Mouse (Mus musculus) adrenal gland (tissue): ENCODE measurements at regions not wholly inside any gene's neighbourhood (a gene's known extent, or its start where the extent isn't known, plus 50 kb on each side); places are given as distances from the start of the nearest gene placed in this dataset.

Experiments
- intact Hi-C: fragments of 180-260 bp; cut with DNase I; formaldehyde crosslinking; loops from one replicate; pipeline ENCODE4 v1.15.1; 2025

DNA sequence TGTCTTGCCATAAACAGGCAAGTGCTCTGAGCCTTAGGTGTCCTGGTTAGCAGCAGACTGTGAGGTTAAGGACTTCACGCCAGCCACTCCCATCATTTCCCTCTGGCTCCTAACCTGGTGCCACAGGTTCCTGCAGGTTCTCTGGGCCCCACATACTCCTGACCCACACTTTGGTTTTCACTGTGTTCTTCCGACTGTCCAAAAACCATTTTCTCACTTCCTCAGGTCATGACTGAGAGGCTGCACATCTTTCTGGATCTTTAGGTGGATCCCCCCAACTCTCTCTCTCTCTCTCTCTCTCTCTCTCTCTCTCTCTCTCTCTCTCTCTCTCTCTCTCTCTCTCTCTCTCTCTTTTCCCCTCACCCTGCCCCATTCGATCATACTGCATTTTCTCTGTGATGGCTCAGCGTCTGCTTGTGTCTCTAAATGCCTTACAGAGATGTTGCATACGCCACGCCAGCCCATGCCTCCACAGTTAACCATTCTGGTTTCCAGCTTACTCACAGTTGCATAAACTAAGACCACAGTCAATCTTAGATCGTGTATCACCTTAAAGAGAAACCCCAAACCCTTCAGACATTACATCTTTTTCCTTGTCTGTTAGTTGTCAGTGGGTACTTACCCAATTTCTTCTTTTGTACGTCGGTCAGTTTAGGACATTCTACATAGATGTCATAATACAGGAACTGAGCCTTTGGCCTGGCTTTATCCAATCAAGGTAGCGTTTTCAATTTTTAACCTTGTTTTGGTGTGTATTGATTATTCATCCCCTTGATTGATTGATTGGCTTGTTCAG is 112.0 kb upstream of the Zfp217 start:
- intact Hi-C loops, result no loop called here

DNA sequence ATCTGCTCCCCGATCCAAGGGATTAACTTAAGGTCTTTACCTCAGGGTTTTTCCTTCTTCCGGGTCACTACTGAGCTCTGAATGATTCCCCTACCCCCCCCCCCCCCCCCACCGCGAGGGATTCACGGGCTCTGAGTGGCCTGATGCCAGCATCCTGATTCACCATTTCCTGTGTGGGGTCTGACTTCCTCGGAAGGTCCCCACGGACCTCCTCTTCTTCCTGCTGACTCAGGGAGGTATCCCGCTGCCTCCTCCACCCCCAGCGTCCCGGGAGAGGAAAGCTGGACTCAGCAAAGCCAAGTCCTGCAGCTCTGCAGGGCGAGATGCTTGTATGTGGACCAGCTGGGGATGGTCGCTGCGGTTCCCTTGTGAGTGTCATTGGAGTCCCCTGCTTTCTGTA is 110.5 kb upstream of the Zfp217 start:
- intact Hi-C loops, result no loop called here

DNA sequence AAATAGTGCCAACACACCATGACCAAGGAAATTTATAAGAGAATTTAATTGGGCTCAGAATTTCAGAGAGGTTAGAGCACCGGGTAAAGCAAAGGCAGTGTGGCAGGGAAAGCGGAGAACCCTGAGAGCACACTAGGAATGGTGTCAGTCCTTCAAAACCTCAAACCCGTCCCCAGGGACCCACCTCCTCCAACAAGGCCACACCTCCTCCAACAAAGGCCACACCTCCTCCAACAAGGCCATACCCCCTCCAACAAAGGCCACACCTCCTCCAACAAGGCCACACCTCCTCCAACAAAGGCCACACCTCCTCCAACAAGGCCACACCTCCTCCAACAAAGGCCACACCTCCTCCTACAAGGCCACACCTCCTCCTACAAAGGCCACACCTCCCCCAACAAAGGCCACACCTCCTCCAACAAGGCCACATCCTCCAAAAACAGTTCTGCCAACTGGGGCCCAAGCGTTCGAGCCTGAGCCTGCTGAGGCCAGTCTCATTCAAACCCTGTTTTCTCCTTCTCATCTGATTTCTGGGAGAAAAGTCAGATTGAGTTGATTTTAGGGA is 109.8 kb upstream of the Zfp217 start:
- intact Hi-C loops, result no loop called here

DNA sequence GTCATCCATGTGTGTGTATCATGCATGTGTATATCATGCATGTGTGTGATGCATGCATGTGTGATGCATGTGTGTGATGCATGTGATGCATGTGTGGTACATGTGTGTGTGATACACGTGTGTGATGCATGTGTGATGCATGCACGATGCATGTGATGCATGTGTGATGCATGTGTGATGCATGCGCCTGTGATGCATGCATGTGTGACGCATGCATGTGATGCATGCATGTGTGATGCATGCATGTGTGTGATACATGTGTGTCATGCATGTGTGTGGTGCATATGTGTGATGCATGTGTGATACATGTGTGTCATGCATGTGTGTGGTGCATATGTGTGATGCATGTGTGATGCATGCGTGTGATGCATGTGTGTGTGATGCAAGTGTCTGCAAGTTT is 108.1 kb upstream of the Zfp217 start:
- intact Hi-C loops, result no loop called here

DNA sequence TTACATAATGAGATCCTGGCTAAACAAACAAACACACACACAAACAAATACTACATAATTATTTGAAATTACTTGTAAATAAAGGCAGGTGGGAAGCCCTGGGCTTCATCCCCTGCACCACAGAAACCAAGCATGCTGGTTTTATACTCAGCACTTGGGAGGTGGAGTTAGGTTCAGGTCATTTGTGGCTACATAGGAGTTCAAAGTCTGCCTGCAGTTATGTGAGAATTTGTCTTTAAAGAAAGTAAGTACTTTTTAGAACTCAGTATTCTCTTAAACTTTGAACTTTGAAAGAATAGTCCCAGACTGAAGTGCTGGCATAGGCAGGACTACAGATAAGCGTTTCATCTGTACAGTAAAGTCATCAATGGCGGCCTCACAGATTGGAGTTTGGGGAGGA is 107.6 kb upstream of the Zfp217 start:
- intact Hi-C loops, result no loop called here

DNA sequence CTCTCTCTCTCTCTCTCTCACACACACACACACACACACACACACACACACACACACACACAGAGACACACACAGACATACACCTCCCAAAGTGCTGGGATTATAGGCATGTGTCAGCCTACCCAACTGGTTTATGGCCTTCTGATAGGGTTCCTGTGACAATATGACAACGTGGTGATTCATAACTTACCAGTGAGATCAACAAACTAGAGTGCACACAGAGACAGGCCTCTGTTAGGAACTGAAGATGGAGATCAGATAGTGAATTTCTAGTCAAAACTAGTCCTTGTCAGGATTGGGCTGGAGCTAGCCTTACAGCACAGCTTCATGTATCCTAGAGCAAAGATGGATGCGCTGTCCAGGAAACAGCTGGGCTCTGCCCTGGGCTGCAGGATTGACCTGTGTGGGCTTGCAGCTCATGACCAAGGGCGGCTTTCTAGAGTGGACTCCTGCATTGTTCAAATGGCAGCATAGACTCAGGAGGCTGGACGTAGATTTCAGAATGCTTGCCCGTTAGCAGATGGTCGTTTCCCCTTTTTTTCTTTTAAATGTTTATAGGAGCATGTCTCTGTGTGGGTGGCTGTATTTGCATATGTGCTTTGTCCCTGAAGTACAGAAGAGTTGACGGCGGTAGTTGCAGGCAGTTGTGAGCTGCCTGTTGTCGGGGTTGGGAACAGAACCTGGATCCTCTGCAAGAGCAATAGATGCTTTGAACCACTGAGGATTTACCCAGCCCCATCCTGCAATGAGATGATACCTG is 106.0 kb upstream of the Zfp217 start:
- intact Hi-C loops, result no loop called here

DNA sequence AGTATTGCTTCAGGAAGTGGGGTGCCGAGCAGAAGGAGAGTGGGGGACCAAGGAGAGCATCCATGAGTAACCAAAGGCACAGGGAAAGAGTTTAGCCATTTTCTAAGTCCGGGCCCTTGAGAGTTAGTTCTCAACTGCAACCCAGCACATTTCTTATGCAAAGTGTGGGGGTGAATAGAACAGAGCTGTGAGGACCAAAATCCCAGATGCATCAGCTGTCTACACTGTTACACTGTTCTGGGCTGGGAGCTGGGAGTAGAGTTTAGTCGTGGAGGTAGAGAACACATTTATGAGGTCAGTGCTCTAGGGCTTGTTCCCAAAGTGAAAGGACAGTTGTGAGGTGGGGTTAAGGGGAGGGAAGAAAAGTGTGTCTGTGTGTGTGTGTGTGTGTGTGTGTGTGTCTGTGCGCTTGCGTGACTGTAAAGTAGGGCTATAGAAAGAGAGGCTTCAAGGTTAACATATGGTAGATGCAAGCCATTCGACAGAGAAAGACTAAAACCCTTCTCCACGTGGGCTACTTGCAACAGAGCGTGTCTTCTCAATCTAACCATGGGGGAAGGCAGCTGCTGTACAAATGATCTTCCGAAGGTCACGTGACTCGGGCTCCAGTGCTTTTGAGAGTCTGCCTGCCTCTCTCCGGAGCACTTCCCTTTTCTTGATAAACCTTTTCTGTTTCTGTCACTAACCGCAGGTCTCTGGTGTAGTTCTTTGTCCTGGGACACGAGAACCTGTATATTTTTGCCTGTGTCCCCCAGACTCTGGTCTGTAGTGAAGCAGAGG is 104.5 kb upstream of the Zfp217 start:
- intact Hi-C loops, result no loop called here

DNA sequence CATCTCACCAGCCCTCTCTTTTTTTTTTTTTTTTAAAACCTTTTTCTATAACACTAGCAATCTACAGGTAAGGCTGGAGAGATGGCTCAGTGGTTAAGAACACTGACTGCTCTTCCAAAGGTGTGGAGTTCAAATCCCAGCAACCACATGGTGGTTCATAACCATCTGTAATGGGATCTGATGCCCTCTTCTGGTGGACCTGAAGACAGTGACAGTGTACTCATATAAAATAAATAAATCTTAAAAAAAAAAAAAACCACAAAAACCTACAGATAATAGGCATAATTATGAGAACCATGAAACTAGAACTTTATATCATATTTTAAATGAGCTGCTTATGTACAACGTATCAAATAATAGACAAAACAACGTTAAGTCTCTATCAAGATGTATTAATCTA is 102.8 kb upstream of the Zfp217 start:
- intact Hi-C loops, result no loop called here

DNA sequence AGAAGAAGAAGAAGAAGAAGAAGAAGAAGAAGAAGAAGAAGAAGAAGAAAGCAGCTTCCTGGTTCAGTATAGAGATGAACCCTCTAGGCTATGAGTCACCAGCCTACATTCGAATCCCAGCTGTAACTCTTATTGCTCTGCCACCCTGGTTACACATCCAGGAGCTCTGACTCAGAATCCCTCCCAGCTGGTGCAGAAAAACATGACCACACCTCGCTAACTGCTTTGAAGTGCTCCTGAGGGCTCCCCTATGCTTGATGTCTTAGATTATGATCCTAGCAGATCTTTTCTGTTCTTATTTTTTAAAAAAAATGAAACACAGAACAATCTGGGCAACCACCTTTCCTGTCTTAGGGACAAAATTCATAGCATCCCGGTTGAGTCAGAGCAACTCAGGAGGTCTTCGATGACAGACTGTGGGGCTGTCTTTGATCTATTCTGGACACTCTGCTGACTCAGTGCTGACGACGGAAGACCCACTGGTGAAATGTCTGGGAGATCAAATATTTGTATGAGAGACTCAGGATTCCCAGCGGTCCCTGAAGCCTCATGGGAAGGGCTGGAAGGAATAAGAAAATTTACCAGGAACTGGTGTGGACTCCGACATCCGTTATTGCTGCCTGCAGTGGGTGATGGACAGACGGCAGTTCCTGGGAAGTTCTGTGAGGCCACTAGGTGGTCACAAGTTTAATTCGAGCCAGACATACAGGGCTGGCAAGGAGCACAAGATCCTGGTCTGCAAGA is 100.0 kb upstream of the Zfp217 start:
- intact Hi-C loops, result no loop called here

DNA sequence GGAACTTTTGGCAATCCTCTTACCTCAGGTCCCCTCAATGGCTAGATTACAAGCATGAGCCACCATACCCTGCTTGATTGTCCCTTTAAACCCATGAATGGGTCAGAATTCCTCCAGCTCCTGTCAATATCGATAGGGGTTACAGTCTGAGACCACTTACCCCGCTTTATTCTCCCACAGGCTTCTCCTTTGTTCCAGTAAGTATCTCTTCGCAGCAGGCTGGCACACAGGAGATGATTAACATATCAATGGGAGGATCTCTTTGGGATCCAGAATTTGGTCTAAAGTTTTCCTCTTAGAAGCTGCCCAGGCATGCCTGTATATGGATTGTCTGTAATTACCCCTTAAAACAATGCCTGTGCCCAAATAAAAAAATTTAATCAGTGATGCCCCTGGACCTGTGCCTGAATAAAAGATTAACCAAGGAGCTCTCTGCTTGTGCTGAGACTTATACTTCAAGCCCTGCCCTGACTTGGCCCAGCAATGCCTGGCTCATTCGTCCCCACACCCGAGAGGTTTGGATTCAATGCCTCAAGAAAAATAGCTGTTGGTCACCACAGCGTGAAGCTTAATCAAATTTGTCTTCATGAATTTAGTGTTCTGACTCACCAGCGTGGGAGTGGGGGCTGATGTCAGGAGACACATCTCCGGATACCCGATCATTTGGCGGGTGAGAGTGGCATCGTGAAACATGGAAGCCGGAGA is 97.9 kb upstream of the Zfp217 start:
- intact Hi-C loops, result no loop called here

DNA sequence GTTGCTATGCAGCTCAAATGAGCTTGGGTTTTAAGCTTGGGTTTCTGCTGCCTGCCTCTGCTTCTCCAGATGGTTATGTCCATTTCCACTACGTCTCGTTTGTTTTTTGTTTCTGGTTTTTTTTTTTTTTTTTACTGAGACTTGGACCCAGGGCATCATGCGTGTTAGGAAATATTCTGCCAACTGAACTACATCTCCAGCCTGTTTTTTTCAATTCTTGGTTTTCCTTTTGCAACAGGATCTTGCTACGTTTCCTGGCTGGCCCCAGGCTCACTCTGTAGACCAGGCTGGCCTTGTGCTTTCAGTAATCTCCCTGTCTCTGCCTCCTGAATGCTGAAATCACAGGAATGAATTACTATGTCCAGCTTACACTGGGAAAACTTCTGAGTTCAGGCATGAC is 96.2 kb upstream of the Zfp217 start:
- intact Hi-C loops, result no loop called here

DNA sequence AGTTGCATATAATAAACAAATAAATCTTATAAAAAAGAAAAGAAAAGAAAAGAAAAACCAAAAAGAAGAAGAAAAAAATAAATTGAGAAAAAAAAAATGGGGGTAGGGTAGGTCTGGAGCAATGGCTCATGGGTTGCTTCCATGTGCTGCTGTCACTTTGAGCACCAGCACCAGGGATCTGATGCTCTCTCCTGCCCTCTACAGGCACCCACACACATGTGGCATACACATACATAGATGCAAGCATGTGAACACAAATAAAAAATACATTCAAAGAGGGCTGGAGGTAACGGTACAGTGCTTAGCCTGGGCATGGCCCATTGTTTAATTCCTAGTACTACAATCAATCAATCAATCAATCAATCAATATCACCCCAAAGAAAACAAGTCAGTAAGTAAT is 90.1 kb upstream of the Zfp217 start:
- intact Hi-C loops, result no loop called here

DNA sequence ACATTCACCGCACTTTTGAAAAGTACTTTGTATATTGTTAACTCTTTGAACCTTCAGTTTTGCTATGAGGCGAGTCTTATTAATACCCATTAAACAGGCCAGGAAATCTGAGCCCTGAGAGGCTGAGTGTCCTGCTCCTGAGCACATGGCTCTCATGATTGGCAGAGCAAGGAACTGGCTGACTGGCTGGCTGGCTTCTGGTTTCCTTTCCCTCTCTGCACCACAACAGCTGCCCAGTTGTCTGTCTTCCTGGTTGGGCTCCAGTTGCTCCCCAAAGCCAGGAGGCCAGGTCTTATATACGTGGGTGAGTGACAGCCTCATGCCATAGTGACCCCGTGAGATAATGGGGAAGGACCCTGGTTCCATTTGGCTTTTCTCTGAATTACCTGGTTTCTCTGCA is 85.5 kb upstream of the Zfp217 start:
- intact Hi-C loops, result no loop called here

DNA sequence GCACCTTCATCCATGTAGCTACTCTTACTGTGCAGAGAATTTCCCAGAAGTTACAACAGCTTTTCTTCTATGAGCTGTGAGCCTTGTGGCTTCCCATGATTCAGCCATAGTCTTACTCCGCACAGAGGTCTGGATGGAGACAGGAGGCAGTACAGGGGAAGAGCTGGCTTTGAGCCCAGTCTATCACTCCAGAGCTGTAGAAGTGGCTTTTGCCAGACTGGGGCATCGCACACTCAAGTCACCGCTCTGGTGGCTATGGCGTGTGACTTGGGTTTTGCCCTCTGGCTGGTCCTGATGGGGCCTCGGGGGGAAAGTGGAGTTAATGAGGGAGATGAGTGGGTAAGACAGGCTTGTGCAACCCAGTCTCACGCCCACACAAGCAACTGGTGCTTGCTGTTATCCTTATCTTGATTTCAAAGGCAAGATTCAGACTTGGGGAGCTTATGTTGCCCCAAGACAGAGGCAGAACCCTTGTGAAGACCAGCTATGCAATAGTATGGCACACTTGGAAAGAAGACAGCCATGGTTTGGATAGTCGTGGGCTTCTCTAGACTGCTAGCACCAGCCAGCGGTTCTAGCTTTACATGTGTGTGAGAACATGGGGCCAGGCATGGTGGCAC is 81.7 kb upstream of the Zfp217 start:
- intact Hi-C loops, result no loop called here

DNA sequence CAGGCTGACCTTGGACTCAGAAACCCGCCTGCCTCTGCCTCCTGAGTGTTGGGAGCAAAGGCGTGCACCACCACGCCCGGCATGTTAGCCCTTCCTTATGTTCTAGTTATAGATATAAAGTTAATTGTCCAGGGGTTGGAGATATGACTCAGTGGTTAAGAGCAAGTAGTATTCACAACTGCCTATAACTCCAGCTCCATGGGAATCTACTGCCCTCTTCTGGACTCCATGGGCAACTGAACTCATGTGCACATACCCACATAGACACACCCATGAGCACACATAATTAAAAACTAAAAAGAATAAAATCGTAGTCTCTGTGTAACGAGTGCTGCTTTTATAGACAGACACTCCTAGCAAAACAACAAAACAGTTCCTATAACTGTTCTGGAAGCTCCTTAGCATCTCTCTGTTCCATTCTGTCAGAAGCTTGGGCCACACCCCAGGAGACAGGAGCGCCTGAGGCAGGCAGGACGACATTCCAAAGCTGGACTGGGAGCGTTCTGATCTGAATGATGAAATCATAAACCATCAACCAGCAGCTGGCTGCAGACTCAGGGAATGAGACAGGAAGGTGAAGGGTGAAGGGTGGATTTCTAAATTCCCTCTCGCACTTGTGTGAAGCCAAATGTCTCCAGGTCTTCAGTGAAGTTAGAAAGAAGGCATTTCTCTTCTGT is 80.6 kb upstream of the Zfp217 start:
- intact Hi-C loops, result no loop called here

DNA sequence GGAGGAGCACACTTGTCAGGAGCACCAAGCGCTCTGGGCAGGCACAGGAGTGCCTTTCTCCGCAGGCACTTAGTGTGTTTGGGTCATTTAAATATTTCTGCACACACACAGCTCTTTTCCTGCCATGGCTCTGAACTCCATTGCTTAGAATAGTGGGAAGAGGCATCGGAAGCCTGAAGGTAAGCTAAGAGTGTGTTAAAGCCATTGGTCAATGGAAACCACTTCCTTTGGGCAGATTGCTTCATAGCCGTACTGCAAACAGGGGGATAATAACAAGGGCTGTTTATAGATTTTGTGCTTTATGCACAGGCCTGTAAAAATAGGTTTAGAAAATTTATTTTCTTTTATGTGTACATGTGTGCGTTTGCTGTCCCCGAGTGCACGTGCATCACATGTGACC is 76.0 kb upstream of the Zfp217 start:
- intact Hi-C loops, result no loop called here

DNA sequence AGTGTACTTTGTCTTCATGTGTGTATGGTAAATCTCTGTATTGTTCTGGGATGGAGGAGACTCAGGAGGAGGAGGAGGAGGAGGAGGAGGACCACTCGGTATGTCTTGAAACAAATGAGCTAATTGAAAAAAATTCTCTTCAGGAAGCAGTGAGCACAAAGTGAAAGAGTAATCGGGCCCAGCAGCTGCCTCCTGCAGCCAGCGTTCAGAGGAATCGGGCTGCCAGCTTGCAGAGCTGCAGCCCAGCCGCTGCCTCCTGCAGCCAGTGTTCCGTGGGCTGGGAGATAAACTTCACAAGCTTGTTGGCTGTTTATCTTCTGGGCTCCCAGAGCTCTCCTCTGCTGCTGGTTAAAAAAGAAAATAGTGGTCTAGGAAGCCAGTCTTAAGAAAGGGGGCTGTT is 74.9 kb upstream of the Zfp217 start:
- intact Hi-C loops, result no loop called here

DNA sequence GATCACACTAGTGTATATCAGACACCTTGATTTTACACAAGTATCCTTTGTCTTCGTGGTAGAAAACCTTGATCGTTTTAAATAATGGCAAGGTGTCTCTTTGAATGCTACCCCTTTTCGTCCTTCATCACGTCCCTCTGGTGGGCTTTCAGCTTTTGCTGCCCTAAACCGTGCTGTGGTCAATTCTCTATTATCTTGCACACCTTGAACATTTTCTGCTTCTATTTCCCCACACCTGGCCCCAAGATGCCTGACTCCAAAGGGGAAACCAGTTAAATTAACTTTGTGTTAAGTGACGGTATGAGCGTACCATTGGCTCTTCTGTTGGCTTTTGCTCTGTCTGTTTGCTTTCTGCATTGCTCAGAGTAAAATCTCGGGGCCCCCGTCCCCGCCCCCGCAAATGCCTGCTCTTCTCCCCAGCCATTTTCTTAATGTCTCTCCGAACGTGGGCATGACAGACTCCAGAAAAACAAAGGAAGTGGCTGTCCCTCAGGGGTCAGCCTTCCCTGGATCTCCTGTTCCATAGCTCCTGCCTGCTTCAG is 74.2 kb upstream of the Zfp217 start:
- intact Hi-C loops, result loop anchor here (2.0 kb wide), 1 partner anchor 89 kb away; no protein-coding TSS in a partner anchor

DNA sequence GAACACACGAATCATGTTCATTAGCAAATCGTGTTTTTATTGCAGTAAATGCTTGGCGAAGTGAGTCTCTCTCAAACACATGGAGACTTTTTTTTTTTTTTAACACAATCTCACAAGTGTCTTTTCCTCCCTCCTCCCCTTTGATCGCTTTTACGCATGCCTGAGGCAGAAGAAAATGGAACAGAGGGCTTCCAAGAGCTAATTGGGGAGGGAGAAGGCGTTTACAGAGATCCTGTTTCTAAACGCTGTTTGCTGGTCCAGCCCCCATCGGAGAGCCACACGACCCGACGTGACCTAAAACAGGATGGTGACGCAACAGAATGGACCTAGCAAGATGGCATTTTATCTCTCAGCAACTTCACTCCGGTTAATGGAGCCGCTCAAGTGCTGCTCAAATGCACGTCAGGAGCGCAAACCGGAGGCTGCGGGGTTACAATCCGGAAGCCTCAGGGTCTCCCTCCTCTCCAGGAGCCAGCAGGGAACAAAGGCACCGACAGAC is 73.0 kb upstream of the Zfp217 start:
- intact Hi-C loops, result loop anchor here (2.0 kb wide), 1 partner anchor 88 kb away; no protein-coding TSS in a partner anchor
